Mouse (Mus musculus) ES-E14 (cell line): Measurements from ENCODE around the gene Ranbp9. TPM values are rescaled to one million over a fixed set of nuclear protein-coding genes. Genes with fewer than 3 reads are reported as not detected.

Experiments used
- DNase-seq: peaks from one replicate; pipeline ENCODE4 v3.0.0-alpha.2; 2013; ENCODE audit warnings: low read depth, low spot score
- H3K27ac ChIP-seq: 2 replicates; pipeline ENCODE4 v1.5.1; 2012; ENCODE audit warnings: low read depth, mild to moderate bottlenecking, low read length, moderate library complexity, mixed read lengths; ENCODE audit not compliant: poor library complexity, insufficient read depth, severe bottlenecking
- H3K36me3 ChIP-seq: 2 replicates; pipeline ENCODE4 v1.6.1; 2012; ENCODE audit warnings: mild to moderate bottlenecking, low read length, moderate library complexity, mixed read lengths; ENCODE audit not compliant: control insufficient read depth, poor library complexity, insufficient read depth, severe bottlenecking
- H3K4me1 ChIP-seq, 2 experiments: fragments of 150-350 bp in 1 of 2; sonication (generic) in 1 of 2; 2 replicates each; pipeline ENCODE4 v1.6.1; 2012; ENCODE audit warnings: low read length in 2 of 2, mild to moderate bottlenecking in 1 of 2, mixed read lengths in 1 of 2; ENCODE audit not compliant: control insufficient read depth in 2 of 2, insufficient read depth in 2 of 2, poor library complexity in 1 of 2
- H3K4me3 ChIP-seq, 2 experiments: fragments of 150-350 bp in 1 of 2; sonication (generic) in 1 of 2; 2 replicates each; pipeline ENCODE4 v1.5.1; 2012; ENCODE audit warnings: low read length in 2 of 2, low read depth in 1 of 2, mild to moderate bottlenecking in 1 of 2, mixed read lengths in 1 of 2; ENCODE audit not compliant: insufficient read depth in 1 of 2, poor library complexity in 1 of 2, severe bottlenecking in 1 of 2
- H3K9ac ChIP-seq: 2 replicates; pipeline ENCODE4 v1.6.1; 2012; ENCODE audit warnings: low read depth, mild to moderate bottlenecking, low read length, mixed read lengths; ENCODE audit not compliant: poor library complexity, insufficient read depth, severe bottlenecking
- H3K9me3 ChIP-seq: fragments of 150-350 bp; sonication (generic); 2 replicates; pipeline ENCODE4 v1.6.1; 2012; ENCODE audit warnings: low read depth, mild to moderate bottlenecking, low read length; ENCODE audit not compliant: control insufficient read depth, insufficient read depth
- CHD2 ChIP-seq: IDR thresholded peaks from 2 replicates; pipeline ENCODE4 v1.6.1; 2014; ENCODE audit warnings: mild to moderate bottlenecking, low read depth, low read length, inconsistent platforms
- HCFC1 ChIP-seq: IDR thresholded peaks from 2 replicates; pipeline ENCODE4 v1.6.1; 2012; ENCODE audit warnings: low read length, inconsistent platforms, borderline replicate concordance; ENCODE audit not compliant: insufficient read depth
- MAFK ChIP-seq: IDR thresholded peaks from 2 replicates; pipeline ENCODE4 v1.6.1; 2014; ENCODE audit warnings: mild to moderate bottlenecking, low read depth, low read length, inconsistent platforms; ENCODE audit not compliant: insufficient read depth
- ZC3H11A ChIP-seq: IDR thresholded peaks from 2 replicates; pipeline ENCODE4 v1.6.1; 2012; ENCODE audit warnings: low read depth, mild to moderate bottlenecking, inconsistent platforms, low read length, borderline replicate concordance
- ZNF384 ChIP-seq: IDR thresholded peaks from 2 replicates; pipeline ENCODE4 v1.6.1; 2012; ENCODE audit warnings: low read depth, low read length, inconsistent platforms
- in situ Hi-C, 2 experiments: fragments of 600-800 bp; cut with MboI; formaldehyde crosslinking; loops; one replicate each; pipeline ENCODE4 v1.15.1; 2025; ENCODE audit warnings: low sequenced_read_pairs in 2 of 2, inconsistent platforms in 1 of 2; ENCODE audit not compliant: unreplicated experiment in 2 of 2
- total RNA-seq: library from RNA; depleted of rRNA; stranded (reverse); fragments of 300-350 nt; gene quantifications from 2 replicates; pipeline ENCODE4 v1.2.3, GENCODE M21; 2012; rRNA removed

Ranbp9 gene
- total RNA-seq = 22.0 and 27.8 TPM in 2 replicates

- H3K4me3 ChIP-seq = peak within 1 kb of the TSS; percentile 95 to 96
- TF ChIP-seq MAFK = no peak
- no peak for TF ChIP-seq ZNF384
- 0 out of 2 replicates have a peak, but pooled peaks have one; percentile 40 for TF ChIP-seq HCFC1
- no peaks in the 10 kb centered on the region for H3K36me3 ChIP-seq
- H3K4me1 ChIP-seq = peaks cover 3 to 4% of the 10 kb centered on the region in 2 experiments; a peak in 1 of 4 replicates
- H3K9ac ChIP-seq = peak within 1 kb of the TSS; percentile 98
- no peak for DNase-seq
- in situ Hi-C loops = no loop called here
- peak within 1 kb of the TSS; percentile 77 for H3K27ac ChIP-seq
- no peaks in the 10 kb centered on the region for H3K9me3 ChIP-seq
Measured at GRCm38 (mm10) chr13:43480957-43481858, at the start of gene Ranbp9. TSS of gene Ranbp9 (minus strand) at chr13:43481282.

- Histone ChIP-seq H3K4me3 (no peak overlapping the region), H3K4me1 (peaks cover 0 to 27% of the 10 kb centered on the region in 2 experiments; a peak in 3 of 4 replicates), H3K9ac (no peak overlapping the region), H3K36me3 (no peaks in the 10 kb centered on the region), H3K27ac (no peak overlapping the region), H3K9me3 (no peaks in the 10 kb centered on the region)
- TF ChIP-seq ZNF384 (no peak), CHD2 (no peak), HCFC1 (no peak), MAFK (no peak), ZC3H11A (no peak)
- in situ Hi-C loops = no loop called here
- no peak for DNase-seq
Measured at GRCm38 (mm10) chr13:43530129-43530831, 49.2 kb upstream of the Ranbp9 start.

- Histone ChIP-seq H3K9ac (no peak overlapping the region), H3K27ac (no peak overlapping the region; the same call in 1 of the 2 replicates), H3K4me1 (peaks cover 0 to 13% of the 10 kb centered on the region in 2 experiments; a peak in 3 of 4 replicates), H3K9me3 (no peaks in the 10 kb centered on the region), H3K36me3 (no peaks in the 10 kb centered on the region), H3K4me3 (no peak overlapping the region)
- in situ Hi-C loops = no loop called here
- TF ChIP-seq CHD2 (no peak), MAFK (peak; percentile 64)
- no peak for DNase-seq
Measured at GRCm38 (mm10) chr13:43526289-43526688, 45.2 kb upstream of the Ranbp9 start.

GRCm38 (mm10) chr13:43525363-43526134 lies 44.5 kb upstream of the Ranbp9 start:
- Histone ChIP-seq H3K9me3 (no peaks in the 10 kb centered on the region), H3K4me1 (peaks cover 0 to 10% of the 10 kb centered on the region in 2 experiments; a peak in 2 of 4 replicates), H3K9ac (no peak overlapping the region), H3K4me3 (no peak overlapping the region), H3K36me3 (no peaks in the 10 kb centered on the region), H3K27ac (no peak overlapping the region; the same call in 1 of the 2 replicates)
- in situ Hi-C loops = no loop called here
- DNase-seq = no peak
- TF ChIP-seq MAFK (no peak), CHD2 (no peak), ZC3H11A (no peak), ZNF384 (no peak), HCFC1 (no peak)
